ENCODE assay signal across 14 mouse cellular contexts in the genomic region with DNA sequence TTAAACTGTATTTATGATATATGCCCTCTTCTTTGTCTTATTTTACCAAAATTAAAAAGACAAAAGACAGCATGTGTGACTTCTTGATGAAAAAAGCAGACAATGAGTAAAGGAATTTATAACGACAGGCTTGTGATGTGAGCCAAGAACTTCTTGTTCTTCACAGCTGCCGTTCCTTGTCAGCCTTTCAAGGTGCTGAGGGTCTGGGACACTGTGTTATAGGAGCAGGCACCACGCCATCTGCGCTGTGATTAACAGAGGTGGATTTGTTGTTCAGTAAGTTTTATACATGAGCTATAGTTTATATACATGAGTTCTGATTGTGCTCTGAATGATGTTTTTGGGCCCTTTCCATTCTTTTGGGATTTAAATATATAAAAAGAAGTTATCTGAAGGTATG. TPM values are rescaled to one million over a fixed set of nuclear protein-coding genes. Genes with fewer than 3 reads are reported as not detected.
DNase-seq lines count a peak whose midpoint lies in the region; ATAC-seq lines count a peak whose summit lies in the region.
"Had no signal": no experiment of that assay in that cellular context is flagged by ENCODE, and none has a peak within 500 bp of the region (broad histone marks: within the 10 kb centered on the region; RNA-seq: fewer than 3 reads in every experiment).

No protein-coding gene starts in this region.

- no peaks in the 10 kb centered on the region for H3K36me3 ChIP-seq in lung, embryonic 16.5 days (ENCODE audit: control insufficient read depth, insufficient read depth, low read length)
- no peaks in the 10 kb centered on the region for H3K36me3 ChIP-seq in midbrain, embryonic 11.5 days (ENCODE audit: control insufficient read depth, insufficient read depth, low read length)
- no peaks in the 10 kb centered on the region for H3K36me3 ChIP-seq in liver, embryonic 12.5 days
- H3K36me3 ChIP-seq: forebrain, embryonic 12.5 days; hindbrain, embryonic 15.5 days; limb, embryonic 12.5 days; midbrain, embryonic 10.5 days; neural tube, embryonic 13.5 days had no signal

- DNase-seq in adrenal gland, postnatal 14 days: peak; percentile 50
- no peak for DNase-seq in adrenal gland, adult 18-20 months (ENCODE audit: low spot score in 2 of 2)
- peak; percentile 53 for DNase-seq in urinary bladder, postnatal 14 days (ENCODE audit: low spot score)
- no peak for DNase-seq in urinary bladder, adult 2 months (ENCODE audit: low spot score)
- no peak for DNase-seq in spleen, adult 12 weeks (ENCODE audit: low spot score)
- DNase-seq in midbrain, embryonic 11.5 days (ENCODE audit: low spot score, missing footprints): no peak

- WGBS in lung, embryonic 16.5 days: 55% methylated on average over 4 of the region's 4 CpGs
- 92% methylated on average over 4 of the region's 4 CpGs for WGBS in midbrain, embryonic 11.5 days
- 76% methylated on average over 4 of the region's 4 CpGs for WGBS in liver, embryonic 12.5 days (ENCODE audit: insufficient replicate concordance)

- no peaks in the 10 kb centered on the region for H3K9me3 ChIP-seq in lung, embryonic 16.5 days (ENCODE audit: control insufficient read depth, low read length)
- H3K9me3 ChIP-seq in midbrain, embryonic 11.5 days (ENCODE audit: control insufficient read depth, low read length): no peaks in the 10 kb centered on the region
- H3K9me3 ChIP-seq in liver, embryonic 12.5 days (replicated peaks): no peaks in the 10 kb centered on the region
- H3K9me3 ChIP-seq: forebrain, embryonic 12.5 days; hindbrain, embryonic 15.5 days; limb, embryonic 12.5 days; midbrain, embryonic 10.5 days; neural tube, embryonic 13.5 days had no signal

- no peak overlapping the region for H3K4me2 ChIP-seq in lung, embryonic 16.5 days (ENCODE audit: low read depth, low read length)
- no peak overlapping the region for H3K4me2 ChIP-seq in midbrain, embryonic 11.5 days
- H3K4me2 ChIP-seq in liver, embryonic 12.5 days: no peak overlapping the region
- H3K4me2 ChIP-seq: forebrain, embryonic 12.5 days; hindbrain, embryonic 15.5 days; limb, embryonic 12.5 days; neural tube, embryonic 13.5 days had no signal

- no peaks in the 10 kb centered on the region for H3K27me3 ChIP-seq in lung, embryonic 16.5 days (ENCODE audit: control insufficient read depth, insufficient read depth, low read depth, low read length)
- no peaks in the 10 kb centered on the region for H3K27me3 ChIP-seq in midbrain, embryonic 11.5 days (ENCODE audit: control insufficient read depth, insufficient read depth, low read length)
- no peaks in the 10 kb centered on the region for H3K27me3 ChIP-seq in liver, embryonic 12.5 days (replicated peaks)
- H3K27me3 ChIP-seq: forebrain, embryonic 12.5 days; hindbrain, embryonic 15.5 days; limb, embryonic 12.5 days; neural tube, embryonic 13.5 days had no signal

- H3K4me1 ChIP-seq in lung, embryonic 16.5 days (replicated peaks; ENCODE audit: control insufficient read depth, insufficient read depth, low read length): peaks cover 16% of the 10 kb centered on the region
- no peaks in the 10 kb centered on the region for H3K4me1 ChIP-seq in midbrain, embryonic 11.5 days (ENCODE audit: control insufficient read depth, insufficient read depth, low read length)
- no peaks in the 10 kb centered on the region for H3K4me1 ChIP-seq in liver, embryonic 12.5 days
- H3K4me1 ChIP-seq: forebrain, embryonic 12.5 days; midbrain, embryonic 10.5 days; neural tube, embryonic 13.5 days had no signal

- no peak for ATAC-seq in lung, embryonic 16.5 days (ENCODE audit: low read depth)
- ATAC-seq in midbrain, embryonic 11.5 days (ENCODE audit: low FRiP score): no peak
- no peak for ATAC-seq in liver, embryonic 12.5 days

- H3K4me3 ChIP-seq in lung, embryonic 16.5 days (ENCODE audit: low read length): no peak overlapping the region
- H3K4me3 ChIP-seq in midbrain, embryonic 11.5 days (ENCODE audit: low read depth, low read length): no peak overlapping the region
- H3K4me3 ChIP-seq in liver, embryonic 12.5 days: no peak overlapping the region
- H3K4me3 ChIP-seq: forebrain, embryonic 12.5 days; hindbrain, embryonic 15.5 days; limb, embryonic 12.5 days; midbrain, embryonic 10.5 days; neural tube, embryonic 13.5 days had no signal

- peak overlapping the region; percentile 92 for H3K27ac ChIP-seq in lung, embryonic 16.5 days (ENCODE audit: low read length)
- H3K27ac ChIP-seq in midbrain, embryonic 11.5 days (ENCODE audit: low read depth, low read length): no peak overlapping the region
- no peak overlapping the region for H3K27ac ChIP-seq in liver, embryonic 12.5 days
- H3K27ac ChIP-seq: forebrain, embryonic 12.5 days; hindbrain, embryonic 15.5 days; midbrain, embryonic 10.5 days; neural tube, embryonic 13.5 days had no signal

- no peak overlapping the region for H3K9ac ChIP-seq in lung, embryonic 16.5 days (ENCODE audit: low read length)
- no peak overlapping the region for H3K9ac ChIP-seq in midbrain, embryonic 11.5 days (ENCODE audit: low read length)
- no peak overlapping the region for H3K9ac ChIP-seq in liver, embryonic 12.5 days
- H3K9ac ChIP-seq: forebrain, embryonic 12.5 days; hindbrain, embryonic 15.5 days; limb, embryonic 12.5 days; neural tube, embryonic 13.5 days had no signal

RNA-seq across cellular contexts. Expression of a gene that starts 13.7 kb away (rescaled TPM):
- 1.3 TPM in 2 replicates for total RNA-seq in adrenal gland, postnatal 14 days (2021)
- 1 to 10 TPM; 1.0 to 1.1 TPM for total RNA-seq in adrenal gland, adult 18-20 months (2021)
- 0.14 and 0.25 TPM in 2 replicates for polyA plus RNA-seq in urinary bladder, adult 2 months (2012; rRNA removed)
- 1.2 and 1.9 TPM in 2 replicates for polyA plus RNA-seq in lung, embryonic 16.5 days (2015; fragmentation: Nextera tagmentation; extraction: Ambion mirVana)
- polyA plus RNA-seq in midbrain, embryonic 11.5 days (2014; fragmentation: Nextera tagmentation; extraction: Ambion mirVana): 0.61 and 0.62 TPM in 2 replicates
- 1.1 and 1.2 TPM in 2 replicates for polyA plus RNA-seq in liver, embryonic 12.5 days (2016; fragmentation: Nextera tagmentation; extraction: Ambion mirVana)
- polyA plus RNA-seq: spleen, adult 2 months had no signal

RNA-seq across cellular contexts. Expression of a gene that starts 25.2 kb away (rescaled TPM):
- 8.3 and 12.0 TPM in 2 replicates for total RNA-seq in adrenal gland, postnatal 14 days (2021)
- 1 to 10 TPM; 6.2 to 8.9 TPM for total RNA-seq in adrenal gland, adult 18-20 months (2021)
- polyA plus RNA-seq in urinary bladder, adult 2 months (2012; rRNA removed): 11.8 and 13.4 TPM in 2 replicates
- polyA plus RNA-seq in lung, embryonic 16.5 days (2015; fragmentation: Nextera tagmentation; extraction: Ambion mirVana): 1.9 and 2.3 TPM in 2 replicates
- polyA plus RNA-seq in midbrain, embryonic 11.5 days (2014; fragmentation: Nextera tagmentation; extraction: Ambion mirVana): 0.55 and 1.2 TPM in 2 replicates
- 0.28 and 0.33 TPM in 2 replicates for polyA plus RNA-seq in liver, embryonic 12.5 days (2016; fragmentation: Nextera tagmentation; extraction: Ambion mirVana)

RNA-seq across cellular contexts. Expression of a gene that starts 58.4 kb away (rescaled TPM):
- 21.8 and 27.5 TPM in 2 replicates for total RNA-seq in adrenal gland, postnatal 14 days (2021)
- total RNA-seq in adrenal gland, adult 18-20 months (2021): 10 to 100 TPM; 35.9 to 44.8 TPM
- polyA plus RNA-seq in urinary bladder, adult 2 months (2012; rRNA removed): 10.0 and 12.4 TPM in 2 replicates
- polyA plus RNA-seq in lung, embryonic 16.5 days (2015; fragmentation: Nextera tagmentation; extraction: Ambion mirVana): 15.7 and 16.2 TPM in 2 replicates
- 13.7 and 18.3 TPM in 2 replicates for polyA plus RNA-seq in midbrain, embryonic 11.5 days (2014; fragmentation: Nextera tagmentation; extraction: Ambion mirVana)
- polyA plus RNA-seq in liver, embryonic 12.5 days (2016; fragmentation: Nextera tagmentation; extraction: Ambion mirVana): 13.6 and 13.9 TPM in 2 replicates

Comparison
In these comparisons a context has a peak if more than half of its experiments do, and no peak if none do; other contexts are left out.
1. DNase-seq: peak in adrenal gland, postnatal 14 days (single experiment) and urinary bladder, postnatal 14 days (single experiment); none in adrenal gland, adult 18-20 months (0 of 2), urinary bladder, adult 2 months (single experiment), spleen, adult 12 weeks (single experiment) and midbrain, embryonic 11.5 days (single experiment).